Mouse (Mus musculus) neural tube, embryonic 14.5 days (tissue): ENCODE measurements around the gene Abcc9. TPM values are rescaled to one million over a fixed set of nuclear protein-coding genes. Genes with fewer than 3 reads are reported as not detected.

ENCODE experiments used
- ATAC-seq: fragments of 200-750 bp; cut with Nextera tagmentation; 2 replicates; pipeline ENCODE4 v1.8.0; 2017; ENCODE audit warnings: low read depth, mild to moderate bottlenecking, moderate TSS enrichment, moderate library complexity
- H3K27ac ChIP-seq: fragments of 300-500 bp; sonication (generic); 2 replicates; pipeline ENCODE4 v1.5.1; 2014; ENCODE audit warnings: low read depth, mild to moderate bottlenecking, control low read depth, low read length, moderate library complexity, mixed read lengths
- H3K27me3 ChIP-seq: fragments of 300-500 bp; sonication (generic); 2 replicates; pipeline ENCODE4 v1.6.1; 2014; ENCODE audit warnings: low read length; ENCODE audit not compliant: control insufficient read depth, insufficient read depth
- H3K36me3 ChIP-seq: fragments of 300-500 bp; sonication (generic); 2 replicates; pipeline ENCODE4 v1.6.1; 2014; ENCODE audit warnings: low read length, mixed read lengths; ENCODE audit not compliant: control insufficient read depth, insufficient read depth
- H3K4me1 ChIP-seq: fragments of 300-500 bp; sonication (generic); 2 replicates; pipeline ENCODE4 v1.6.1; 2014; ENCODE audit warnings: low read length; ENCODE audit not compliant: control insufficient read depth, insufficient read depth
- H3K4me2 ChIP-seq: fragments of 300-500 bp; sonication (generic); 2 replicates; pipeline ENCODE4 v1.6.1; 2014; ENCODE audit warnings: mild to moderate bottlenecking, low read depth, low read length, control low read depth
- H3K4me3 ChIP-seq: fragments of 300-500 bp; sonication (generic); 2 replicates; pipeline ENCODE4 v1.5.1; 2014; ENCODE audit warnings: low read depth, low read length, control low read depth, mixed read lengths
- H3K9ac ChIP-seq: fragments of 300-500 bp; sonication (generic); replicated peaks from 2 replicates; pipeline ENCODE4 v1.6.1; 2014; ENCODE audit warnings: low read depth, mild to moderate bottlenecking, control low read depth, low read length, mixed read lengths
- H3K9me3 ChIP-seq: fragments of 300-500 bp; sonication (generic); 2 replicates; pipeline ENCODE4 v1.6.1; 2016; ENCODE audit warnings: low read length; ENCODE audit not compliant: control insufficient read depth
- WGBS: fragments of 180-500 bp; shearing (Covaris S2); extraction: QIAGEN DNeasy Blood & Tissue Kit; methylation state at CpG from one replicate; pipeline ENCODE4 v1.1.7; 2014; 5-methylcytosine and 5-hydroxymethylcytosine counted together
- polyA plus RNA-seq: library from polyadenylated mRNA; unstranded; fragments of >200 nt; fragmentation: Nextera tagmentation; extraction: Ambion mirVana; gene quantifications from 2 replicates; pipeline ENCODE4 v1.2.1, GENCODE M21; 2014

Abcc9 gene
- polyA plus RNA-seq, 1 experiment from 2014 or later: 4.6 TPM

GRCm38 (mm10) chr6:142652175-142652574 lies 49.9 kb downstream of the Abcc9 start:
- H3K4me3 ChIP-seq: no peak overlapping the region
- ATAC-seq: no peak
- H3K9ac ChIP-seq: no peak overlapping the region
- no peak overlapping the region for H3K4me2 ChIP-seq
- no peaks in the 10 kb centered on the region for H3K9me3 ChIP-seq
- no peaks in the 10 kb centered on the region for H3K4me1 ChIP-seq
- H3K27me3 ChIP-seq: no peaks in the 10 kb centered on the region
- no peaks in the 10 kb centered on the region for H3K36me3 ChIP-seq
- 82% methylated on average over 1 of the region's 1 CpGs for WGBS
- no peak overlapping the region for H3K27ac ChIP-seq

DNA sequence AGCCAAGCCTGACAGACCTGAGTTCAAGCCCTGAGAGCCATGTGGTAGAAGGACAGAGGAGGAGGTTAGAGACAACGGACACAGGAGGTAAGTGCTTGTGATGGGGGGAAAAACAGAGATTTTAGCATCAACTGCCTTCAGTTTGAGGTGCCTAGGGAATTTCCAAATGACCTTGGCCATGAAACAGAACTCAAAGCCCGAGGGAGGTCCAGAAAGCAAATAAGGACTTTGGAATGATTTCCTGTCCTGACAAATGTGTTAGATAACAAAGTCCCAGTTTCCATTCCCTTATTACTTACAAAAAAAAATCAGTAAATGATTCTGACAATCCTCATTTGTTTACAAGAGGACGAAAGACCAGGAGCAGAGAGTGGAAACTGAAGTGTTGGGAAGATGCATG lies 52.8 kb downstream of the Abcc9 start:
- Histone ChIP-seq H3K9ac (no peak overlapping the region), H3K27ac (no peak overlapping the region), H3K4me3 (no peak overlapping the region), H3K4me2 (no peak overlapping the region), H3K9me3 (no peaks in the 10 kb centered on the region), H3K4me1 (no peaks in the 10 kb centered on the region), H3K27me3 (no peaks in the 10 kb centered on the region), H3K36me3 (no peaks in the 10 kb centered on the region)
- WGBS: 76% methylated on average over 3 of the region's 3 CpGs
- ATAC-seq: no peak

- no peaks in the 10 kb centered on the region for H3K27me3 ChIP-seq
- no peak for ATAC-seq
- 82% methylated on average over 7 of the region's 7 CpGs for WGBS
Observed at GRCm38 (mm10) chr6:142645474-142645873, 56.6 kb downstream of the Abcc9 start.

GRCm38 (mm10) chr6:142639301-142639700 lies 62.8 kb downstream of the Abcc9 start:
- Histone ChIP-seq H3K4me2 (no peak overlapping the region), H3K9ac (no peak overlapping the region), H3K4me3 (no peak overlapping the region), H3K4me1 (no peaks in the 10 kb centered on the region), H3K9me3 (no peaks in the 10 kb centered on the region), H3K36me3 (no peaks in the 10 kb centered on the region), H3K27me3 (no peaks in the 10 kb centered on the region), H3K27ac (no peak overlapping the region)
- ATAC-seq: no peak
- 87% methylated on average over 10 of the region's 10 CpGs for WGBS

More at GRCm38 (mm10) chr6:142645474-142645873, 56.6 kb downstream of the Abcc9 start:
- Histone ChIP-seq H3K36me3 (no peaks in the 10 kb centered on the region), H3K9me3 (no peaks in the 10 kb centered on the region), H3K4me2 (no peak overlapping the region), H3K27ac (no peak overlapping the region), H3K4me1 (no peaks in the 10 kb centered on the region), H3K4me3 (no peak overlapping the region), H3K9ac (no peak overlapping the region)

- no peak for ATAC-seq
- H3K4me1 ChIP-seq: no peaks in the 10 kb centered on the region
- no peak overlapping the region for H3K4me2 ChIP-seq
- H3K27ac ChIP-seq: no peak overlapping the region
- no peaks in the 10 kb centered on the region for H3K27me3 ChIP-seq
- H3K36me3 ChIP-seq: no peaks in the 10 kb centered on the region
- whole genome bisulfite sequencing: 64% methylated on average over 4 of the region's 4 CpGs
- H3K9me3 ChIP-seq: no peaks in the 10 kb centered on the region
- no peak overlapping the region for H3K9ac ChIP-seq
- no peak overlapping the region for H3K4me3 ChIP-seq
Observed at GRCm38 (mm10) chr6:142635654-142636053, 66.5 kb downstream of the Abcc9 start.

DNA sequence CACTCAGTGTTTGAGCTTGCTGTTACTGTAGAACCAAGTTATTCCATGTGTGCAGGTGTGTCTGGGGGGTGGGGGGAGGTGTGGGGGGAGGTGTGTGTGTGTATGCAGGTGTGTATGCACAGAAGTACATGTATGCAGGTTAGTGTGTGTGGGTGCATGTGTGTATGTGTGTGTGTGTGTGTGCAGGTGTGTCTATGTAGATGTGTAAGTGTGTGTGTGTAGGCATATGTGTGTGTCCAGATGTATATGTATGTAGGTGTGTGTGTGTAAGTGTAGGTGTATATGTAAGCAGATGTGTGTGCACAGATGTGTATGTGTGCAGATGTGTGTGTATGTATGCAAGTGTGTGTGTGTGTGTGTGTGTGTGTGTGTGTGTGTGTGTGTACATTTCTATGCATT lies 66.9 kb downstream of the Abcc9 start:
- Histone ChIP-seq H3K4me3 (no peak overlapping the region), H3K9me3 (no peaks in the 10 kb centered on the region), H3K27ac (no peak overlapping the region), H3K36me3 (no peaks in the 10 kb centered on the region), H3K9ac (no peak overlapping the region), H3K4me2 (no peak overlapping the region), H3K4me1 (no peaks in the 10 kb centered on the region), H3K27me3 (no peaks in the 10 kb centered on the region)
- no peak for ATAC-seq

- Histone ChIP-seq H3K27me3 (no peaks in the 10 kb centered on the region), H3K4me2 (no peak overlapping the region), H3K4me3 (no peak overlapping the region), H3K36me3 (no peaks in the 10 kb centered on the region), H3K9me3 (no peaks in the 10 kb centered on the region), H3K9ac (no peak overlapping the region), H3K4me1 (no peaks in the 10 kb centered on the region), H3K27ac (no peak overlapping the region)
- no peak for ATAC-seq
- WGBS: 83% methylated on average over 10 of the region's 10 CpGs
Observed at GRCm38 (mm10) chr6:142634530-142635184, 67.5 kb downstream of the Abcc9 start.

DNA sequence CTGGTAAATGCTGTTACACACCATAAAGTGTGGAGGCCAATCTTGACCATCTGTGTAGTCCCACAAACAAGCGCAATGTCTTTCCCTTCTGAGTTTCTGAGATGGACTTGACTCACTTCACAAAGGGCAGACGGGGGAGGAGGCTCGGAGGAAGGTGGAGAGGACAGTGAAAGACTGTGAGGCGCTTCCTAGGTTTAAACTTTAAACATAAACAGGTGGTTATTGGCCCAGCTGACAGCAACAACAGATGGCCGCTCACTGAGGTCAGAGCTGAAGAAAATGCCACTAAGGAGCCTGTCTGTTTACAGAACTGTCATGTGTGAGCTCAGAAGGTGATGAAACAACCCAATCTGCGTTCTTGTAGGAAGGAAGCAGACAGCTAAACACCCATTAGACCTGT lies 78.8 kb downstream of the Abcc9 start:
- Histone ChIP-seq H3K4me1 (no peaks in the 10 kb centered on the region), H3K4me3 (no peak overlapping the region), H3K36me3 (no peaks in the 10 kb centered on the region), H3K9ac (no peak overlapping the region), H3K27me3 (no peaks in the 10 kb centered on the region), H3K4me2 (no peak overlapping the region), H3K27ac (no peak overlapping the region), H3K9me3 (no peaks in the 10 kb centered on the region)
- 81% methylated on average over 6 of the region's 6 CpGs for WGBS
- no peak for ATAC-seq

DNA sequence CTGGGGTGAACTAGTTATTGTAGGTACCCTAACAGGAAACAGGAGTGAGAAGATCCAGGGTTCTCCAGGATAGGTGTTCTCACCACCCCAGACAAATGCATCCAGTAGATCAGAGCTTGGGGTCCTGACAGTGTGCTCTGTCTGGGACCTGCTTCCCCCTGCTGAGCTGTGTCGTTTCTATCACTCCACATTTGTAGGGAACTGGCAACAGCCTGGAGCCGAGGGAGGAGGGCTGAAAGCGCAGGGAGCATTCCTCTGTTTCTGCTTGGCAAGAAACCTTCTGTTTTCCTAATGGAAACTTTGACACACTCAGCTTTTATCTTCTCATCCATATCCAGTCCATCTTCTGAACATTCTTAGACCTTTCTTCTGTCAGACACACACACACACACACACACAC lies 85.5 kb downstream of the Abcc9 start:
- Histone ChIP-seq H3K27ac (no peak overlapping the region), H3K4me3 (no peak overlapping the region), H3K27me3 (no peaks in the 10 kb centered on the region), H3K36me3 (no peaks in the 10 kb centered on the region), H3K4me1 (no peaks in the 10 kb centered on the region), H3K9ac (no peak overlapping the region), H3K4me2 (no peak overlapping the region), H3K9me3 (no peaks in the 10 kb centered on the region)
- WGBS: 38% methylated on average over 3 of the region's 3 CpGs
- no peak for ATAC-seq
